Mouse (Mus musculus): ENCODE results near the gene Scg5. TPM values are rescaled to one million over a fixed set of nuclear protein-coding genes. Genes with fewer than 3 reads are reported as not detected.

The Scg5 gene
- total RNA-seq, 2 experiments from 2014 or later, result 205 to 208 TPM

DNA sequence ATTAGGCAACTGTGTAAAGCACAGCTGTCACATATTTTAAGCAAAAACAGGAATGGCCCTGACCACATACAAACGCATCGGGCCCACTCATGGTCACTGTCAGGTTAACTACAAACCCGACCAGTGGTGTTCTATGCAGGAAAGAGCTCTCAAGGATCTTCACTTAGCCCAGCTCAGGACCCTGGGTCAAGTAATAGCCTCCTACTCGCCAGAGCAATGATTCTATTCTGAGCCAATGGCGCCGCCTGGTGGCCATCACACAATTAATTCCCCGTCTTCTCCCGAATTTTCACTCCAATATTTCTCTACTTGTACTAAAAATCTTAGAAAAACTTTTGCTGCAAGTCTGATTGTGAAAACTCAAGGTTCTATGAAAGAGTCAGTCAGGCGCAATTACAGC lies 21.3 kb downstream of the Scg5 start:
- intact Hi-C loops (cut with DNase I), result no loop called here
- DNase-seq, result peak; percentile 77

DNA sequence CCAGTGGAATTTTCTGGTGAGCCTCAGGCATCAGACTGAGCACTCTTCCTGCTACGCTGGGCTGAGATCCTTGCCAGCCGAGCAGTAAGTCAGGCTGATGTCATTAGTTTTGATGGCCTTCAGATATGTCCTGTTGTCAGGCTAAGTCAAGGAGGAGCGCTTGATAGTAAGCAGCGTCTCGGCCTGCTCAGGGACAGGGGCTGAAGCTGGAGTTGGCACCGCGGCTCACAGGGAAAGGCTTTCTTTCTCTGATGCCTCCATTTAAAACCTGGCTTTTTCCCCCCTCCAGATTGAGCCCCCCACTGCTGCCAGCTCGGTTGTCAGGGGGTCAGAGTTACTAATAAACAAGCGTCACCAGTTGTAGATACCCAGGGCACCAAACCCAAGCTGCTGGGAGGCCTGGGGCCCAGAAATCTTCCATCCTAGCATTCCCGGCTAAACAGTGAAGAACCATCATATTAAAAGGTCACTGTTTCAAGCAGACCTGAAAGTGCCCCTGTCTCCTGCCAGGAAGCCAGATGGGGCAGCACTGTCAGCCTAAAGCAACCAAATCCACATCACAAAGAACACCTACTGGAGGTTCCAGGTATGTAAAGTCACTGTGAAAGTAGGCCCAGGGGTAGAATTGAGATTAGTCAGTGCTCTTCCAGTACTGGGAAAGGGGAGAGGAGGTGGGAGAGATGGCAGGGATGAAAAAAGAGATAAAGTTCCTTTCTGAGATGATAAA lies 21.9 kb downstream of the Scg5 start:
- no peak for DNase-seq
- intact Hi-C loops (cut with DNase I), result no loop called here

DNA sequence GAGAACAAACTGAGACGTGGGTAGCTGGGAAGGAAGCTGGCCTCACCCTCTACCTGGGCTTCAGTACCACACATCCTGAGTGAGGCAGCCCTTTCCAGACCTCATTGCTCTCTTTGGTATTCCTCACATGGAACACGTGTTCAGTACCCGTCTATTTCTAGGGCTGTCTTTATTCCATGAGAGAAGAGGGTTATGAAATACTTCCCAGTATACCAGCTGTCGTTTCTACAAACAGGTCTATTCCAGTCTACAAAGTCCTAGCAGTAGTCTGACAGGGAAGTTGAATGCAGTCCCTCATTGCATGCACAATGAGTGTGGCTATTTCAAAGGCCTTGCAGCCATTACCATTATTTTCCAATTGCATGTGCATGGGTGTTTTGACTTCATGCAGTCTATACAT lies 23.2 kb downstream of the Scg5 start:
- intact Hi-C loops (cut with DNase I), result no loop called here
- no peak for DNase-seq

DNA sequence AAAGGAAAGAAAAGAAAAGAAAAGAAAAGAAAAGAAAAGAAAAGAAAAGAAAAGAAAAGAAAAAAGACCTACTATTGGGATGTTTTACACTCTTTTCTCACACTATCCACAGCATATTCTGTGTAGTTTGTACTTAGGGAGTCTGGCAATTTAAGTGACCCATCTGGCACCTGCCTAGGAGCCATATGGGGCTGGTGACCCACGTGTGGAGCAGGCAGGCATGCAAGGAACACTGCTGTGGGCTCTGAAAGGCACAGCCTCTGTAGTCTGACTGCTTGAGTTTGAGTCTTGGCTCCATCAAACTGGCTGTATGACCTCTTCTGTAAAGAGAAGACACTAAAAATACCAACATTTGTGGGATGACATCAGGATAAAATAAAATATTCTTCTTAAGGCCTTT lies 25.2 kb downstream of the Scg5 start:
- intact Hi-C loops (cut with DNase I), result no loop called here
- DNase-seq, result no peak

DNA sequence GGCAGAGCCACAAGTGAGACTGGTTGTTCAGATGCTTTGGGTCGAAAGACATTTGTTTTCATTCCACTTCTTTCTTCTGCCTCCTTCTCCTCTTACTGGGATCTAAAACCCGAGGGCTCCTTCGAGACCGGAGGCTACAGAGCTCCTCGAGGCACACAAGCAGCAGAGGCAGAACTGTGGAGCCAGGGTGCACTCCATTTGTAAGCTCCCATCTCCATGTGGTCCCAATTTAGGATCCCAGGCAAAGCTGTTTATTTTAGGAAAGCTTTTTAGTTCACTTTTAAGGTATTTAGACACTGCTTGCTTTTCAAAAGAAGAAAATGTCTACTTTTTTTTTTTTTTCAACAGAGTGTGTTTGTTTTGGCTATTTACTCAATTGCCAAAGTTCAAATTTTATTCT lies 28.1 kb downstream of the Scg5 start:
- intact Hi-C loops (cut with DNase I), result no loop called here
- DNase-seq, result no peak

DNA sequence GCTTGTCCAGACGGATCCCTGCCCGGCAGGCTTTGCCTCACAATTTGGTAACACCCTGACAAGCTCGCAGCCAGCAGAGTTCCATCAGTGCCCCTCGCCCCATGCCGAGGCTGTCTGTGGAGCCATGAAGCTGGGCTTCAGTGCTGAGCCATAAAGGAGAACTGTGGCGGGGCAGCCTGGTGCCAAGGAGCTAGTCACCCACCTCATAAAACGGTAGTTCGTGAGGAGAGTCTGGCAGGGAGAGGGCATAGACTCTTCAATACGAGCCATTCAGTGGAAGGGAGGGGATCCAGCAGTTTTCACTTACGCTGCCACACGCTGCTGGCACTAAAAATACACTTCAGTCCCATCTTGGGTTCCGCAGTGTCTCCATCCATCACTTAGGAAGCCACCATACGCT lies 30.3 kb downstream of the Scg5 start:
- no peak for DNase-seq
- intact Hi-C loops (cut with DNase I), result no loop called here

DNA sequence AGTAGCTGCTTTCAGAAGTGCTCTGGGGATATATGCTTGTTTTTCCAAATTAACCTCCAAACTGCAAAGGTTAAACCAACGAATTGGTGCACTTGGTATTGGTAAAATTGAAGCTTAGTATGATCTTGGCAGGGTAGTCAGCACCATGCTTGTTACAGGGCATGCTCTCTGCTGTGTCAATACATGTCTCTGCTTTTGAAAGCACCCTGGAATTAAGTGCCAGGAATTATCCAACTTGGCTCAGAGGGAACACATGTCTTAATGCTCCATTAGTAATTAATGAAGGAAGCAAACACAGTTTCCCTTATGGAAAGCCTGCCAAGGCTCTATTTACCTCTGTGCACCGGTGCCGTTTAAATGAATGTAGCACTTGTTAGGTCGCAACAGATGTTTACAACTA lies 33.7 kb downstream of the Scg5 start:
- DNase-seq, result no peak
- intact Hi-C loops (cut with DNase I), result no loop called here

DNA sequence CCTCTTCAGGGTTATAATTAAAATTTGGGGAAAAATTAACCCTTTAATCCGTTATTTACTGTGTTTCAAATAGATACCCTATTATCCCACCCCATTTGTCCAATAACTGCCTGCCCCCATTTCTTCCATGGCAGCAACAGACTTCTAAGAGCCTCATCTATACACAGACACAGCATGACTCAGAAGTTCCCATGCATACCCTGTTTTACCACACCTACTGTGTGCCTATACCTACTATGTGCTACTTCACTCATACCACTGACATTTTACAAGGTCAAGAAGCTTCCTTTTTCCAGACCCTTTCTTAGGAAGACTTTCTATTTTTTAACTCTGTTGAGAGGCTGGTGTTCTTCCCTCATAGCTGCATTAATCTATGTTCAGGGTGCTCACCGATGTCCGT lies 35.4 kb downstream of the Scg5 start:
- no peak for DNase-seq
- intact Hi-C loops (cut with DNase I), result no loop called here

DNA sequence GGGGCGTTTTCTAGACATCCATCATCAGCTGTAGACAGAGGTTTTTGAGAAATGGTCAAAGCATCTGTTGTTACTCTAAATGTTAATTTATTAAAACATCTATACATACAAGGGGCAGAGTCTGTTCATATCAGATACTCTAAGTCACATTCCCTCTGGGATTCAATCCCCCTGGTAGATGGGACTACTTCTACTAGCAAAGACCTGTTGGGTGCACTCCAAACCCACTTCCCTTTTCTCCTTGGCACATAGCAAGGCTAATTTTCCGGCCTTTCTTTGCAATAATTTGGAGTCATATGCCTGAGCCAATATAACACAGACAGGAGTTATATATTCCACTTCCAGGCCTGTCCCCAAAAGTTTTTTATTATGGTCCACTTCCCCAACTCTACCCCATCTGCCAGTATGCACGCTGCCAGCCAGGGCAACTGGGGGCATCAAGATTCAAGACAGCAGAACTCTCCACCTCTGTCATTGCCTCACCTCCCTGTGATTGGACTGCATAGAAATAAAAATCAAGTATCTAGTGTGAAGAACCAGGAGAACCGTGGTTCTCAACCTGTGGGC lies 40.0 kb downstream of the Scg5 start:
- intact Hi-C loops (cut with DNase I), result no loop called here
- no peak for DNase-seq

DNA sequence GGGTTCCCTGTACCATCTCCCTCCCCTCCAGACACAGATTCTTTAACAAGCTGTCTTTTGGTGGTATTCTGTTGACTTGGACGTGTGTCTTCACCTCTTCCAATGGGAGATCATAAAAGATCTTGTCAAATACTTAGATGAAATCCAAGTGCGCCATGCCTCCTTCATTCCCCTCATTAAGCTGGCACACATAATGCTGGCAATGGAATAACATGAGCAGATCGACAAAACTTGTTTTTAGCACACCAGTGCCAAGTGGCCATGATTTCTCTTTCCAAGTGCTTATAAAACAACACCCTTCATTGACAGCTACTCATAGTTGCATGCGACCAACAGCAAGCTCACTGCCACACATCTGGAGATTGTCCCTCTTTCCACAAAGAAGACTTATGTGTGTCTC lies 41.0 kb downstream of the Scg5 start:
- no peak for DNase-seq
- intact Hi-C loops (cut with DNase I), result no loop called here

DNA sequence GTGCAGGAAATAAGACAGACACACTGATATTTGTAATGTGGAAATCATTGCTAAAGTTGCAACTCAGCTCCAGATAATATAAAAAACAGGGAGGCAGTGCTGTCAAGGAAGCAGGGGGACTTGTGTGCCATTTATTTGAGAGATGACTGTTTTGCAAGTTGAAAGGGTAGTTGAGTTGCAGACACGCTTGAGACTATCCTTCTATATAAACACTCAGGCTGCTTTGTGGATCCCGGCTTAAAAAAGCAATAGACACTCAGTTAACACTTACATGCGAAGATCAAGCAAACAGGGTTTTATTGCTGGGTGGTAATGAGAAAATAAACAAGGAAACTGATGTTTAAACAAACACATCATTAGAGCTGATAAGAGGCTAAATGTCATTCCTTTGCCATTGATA lies 44.1 kb downstream of the Scg5 start:
- intact Hi-C loops (cut with DNase I), result no loop called here
- DNase-seq, result no peak

DNA sequence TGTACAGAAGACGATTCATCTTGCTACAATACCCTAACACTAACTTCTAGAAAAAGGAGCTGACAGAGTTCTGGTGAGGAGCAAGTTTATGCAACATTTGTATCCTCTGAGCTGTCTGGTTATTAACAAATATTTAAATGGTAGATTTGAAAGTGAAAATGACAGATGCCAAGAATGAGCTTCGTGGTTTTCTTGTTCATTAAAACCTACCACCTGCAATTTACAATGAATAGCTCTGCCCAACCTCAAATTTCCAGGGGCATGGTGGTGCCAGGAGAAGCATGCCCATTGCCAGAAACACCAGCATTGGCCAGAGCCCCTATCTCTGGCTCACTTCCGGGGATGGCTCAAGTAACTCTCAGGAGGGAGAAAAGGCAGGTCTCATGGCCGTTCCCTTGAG lies 47.4 kb downstream of the Scg5 start:
- intact Hi-C loops (cut with DNase I), result no loop called here

DNA sequence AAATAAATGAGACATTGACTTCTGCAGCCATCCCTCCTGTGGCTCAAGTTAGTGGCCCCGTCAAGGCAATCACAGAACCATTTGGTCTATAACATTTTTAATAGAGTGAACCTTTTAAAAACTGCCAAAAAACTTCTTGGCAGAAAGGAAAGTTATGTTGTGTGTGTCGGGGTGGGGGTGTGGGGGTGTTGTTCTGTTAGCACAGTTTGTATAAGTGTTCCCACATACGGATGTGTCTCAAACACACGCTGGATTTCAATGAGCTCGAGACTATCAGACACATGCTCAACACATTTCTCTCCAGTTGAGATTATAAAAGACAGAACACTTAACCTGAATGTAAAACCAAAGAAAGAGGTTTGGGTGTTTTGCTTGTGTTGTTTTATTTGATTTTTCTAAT lies 47.8 kb downstream of the Scg5 start:
- no peak for DNase-seq
- intact Hi-C loops (cut with DNase I), result no loop called here

More for the DNA sequence above, 47.4 kb downstream of the Scg5 start:
- no peak for DNase-seq

DNA sequence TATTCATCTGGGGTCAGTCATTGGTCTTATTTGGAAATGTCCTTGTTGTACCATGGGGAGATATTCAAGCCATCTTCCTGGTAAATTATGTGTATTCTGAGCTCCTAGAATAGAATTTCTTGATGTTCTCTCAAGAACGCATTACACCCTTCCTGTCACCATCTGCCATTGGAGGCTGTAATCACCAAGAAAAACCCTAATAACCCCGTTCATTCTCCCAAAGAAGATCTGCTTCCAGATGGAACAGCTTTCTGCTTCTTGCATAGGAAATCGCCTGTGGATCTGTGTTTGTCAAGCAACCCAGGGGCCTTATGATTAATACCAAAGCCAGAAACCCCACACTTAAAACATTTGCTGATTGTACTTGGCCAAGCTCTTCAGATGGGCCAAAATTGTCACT lies 49.6 kb downstream of the Scg5 start:
- no peak for DNase-seq
- intact Hi-C loops (cut with DNase I), result no loop called here

DNA sequence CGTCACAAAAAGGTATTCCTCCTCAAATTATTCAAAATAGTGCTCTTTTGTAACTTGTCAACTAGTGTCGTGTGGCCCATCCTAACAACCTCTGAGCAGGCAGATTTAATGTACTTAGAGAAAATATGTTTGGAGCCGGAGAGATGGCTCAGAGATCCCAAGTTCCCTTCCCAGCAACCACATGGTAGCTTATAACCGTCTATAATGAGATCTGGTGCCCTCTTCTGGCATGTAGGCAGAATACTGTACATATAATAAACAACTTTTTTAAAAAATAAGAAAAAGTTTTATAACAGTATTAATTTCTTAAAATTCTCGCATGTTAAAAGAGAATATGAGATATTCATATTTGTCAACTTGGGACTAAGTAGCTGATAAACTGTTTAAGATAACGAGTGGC lies 50.9 kb downstream of the Scg5 start:
- intact Hi-C loops (cut with DNase I), result no loop called here
- DNase-seq, result no peak

DNA sequence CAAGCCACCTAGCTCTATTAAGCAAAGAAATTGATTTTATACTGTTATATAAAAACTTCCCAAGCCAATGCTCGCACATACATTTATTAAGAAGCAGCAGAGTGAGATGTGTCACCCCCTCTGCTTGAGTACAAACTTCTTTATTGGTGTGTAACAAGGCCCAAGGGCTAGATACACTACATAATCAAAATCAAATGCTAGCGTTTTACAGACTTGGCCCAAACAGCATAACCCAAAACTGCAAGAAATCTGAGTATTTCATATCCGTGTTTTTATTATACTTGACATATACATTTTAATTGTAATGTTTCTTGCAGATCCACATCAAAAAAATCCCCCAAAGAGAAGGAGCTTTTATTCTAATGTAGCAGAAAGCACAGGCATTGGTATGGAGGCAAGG lies 52.6 kb downstream of the Scg5 start:
- DNase-seq, result no peak
- intact Hi-C loops (cut with DNase I), result no loop called here

DNA sequence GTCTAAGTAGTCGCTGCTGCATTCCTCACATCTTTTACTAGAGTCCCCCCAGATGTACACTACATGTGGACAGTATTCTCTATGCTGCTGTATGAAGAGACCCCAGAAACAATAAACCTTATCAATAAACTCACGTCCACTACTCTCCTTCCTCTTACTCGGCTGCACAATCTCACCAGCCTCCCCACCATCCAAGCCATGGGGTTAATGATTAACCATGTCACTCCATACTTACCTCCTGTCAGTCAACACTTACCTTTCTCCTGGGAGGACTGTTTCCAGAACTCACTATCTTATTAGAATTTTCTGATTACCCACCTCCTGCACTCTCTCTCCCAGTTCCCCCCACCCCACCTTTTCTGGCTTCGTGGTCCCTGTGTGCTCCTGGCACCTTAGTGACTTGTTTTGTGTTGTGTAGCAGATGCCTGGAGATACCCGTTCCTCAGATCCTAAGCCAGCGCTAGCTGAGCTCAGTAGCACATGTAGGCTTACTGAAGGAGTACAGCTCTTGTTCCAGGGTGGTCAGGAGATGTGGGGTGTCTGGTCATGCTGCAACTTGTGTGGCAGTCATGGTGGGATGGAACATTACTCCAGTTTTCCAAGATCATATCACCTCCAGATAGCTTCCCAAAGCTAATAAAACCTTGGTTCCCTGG lies 54.6 kb downstream of the Scg5 start:
- intact Hi-C loops (cut with DNase I), result no loop called here
- no peak for DNase-seq

DNA sequence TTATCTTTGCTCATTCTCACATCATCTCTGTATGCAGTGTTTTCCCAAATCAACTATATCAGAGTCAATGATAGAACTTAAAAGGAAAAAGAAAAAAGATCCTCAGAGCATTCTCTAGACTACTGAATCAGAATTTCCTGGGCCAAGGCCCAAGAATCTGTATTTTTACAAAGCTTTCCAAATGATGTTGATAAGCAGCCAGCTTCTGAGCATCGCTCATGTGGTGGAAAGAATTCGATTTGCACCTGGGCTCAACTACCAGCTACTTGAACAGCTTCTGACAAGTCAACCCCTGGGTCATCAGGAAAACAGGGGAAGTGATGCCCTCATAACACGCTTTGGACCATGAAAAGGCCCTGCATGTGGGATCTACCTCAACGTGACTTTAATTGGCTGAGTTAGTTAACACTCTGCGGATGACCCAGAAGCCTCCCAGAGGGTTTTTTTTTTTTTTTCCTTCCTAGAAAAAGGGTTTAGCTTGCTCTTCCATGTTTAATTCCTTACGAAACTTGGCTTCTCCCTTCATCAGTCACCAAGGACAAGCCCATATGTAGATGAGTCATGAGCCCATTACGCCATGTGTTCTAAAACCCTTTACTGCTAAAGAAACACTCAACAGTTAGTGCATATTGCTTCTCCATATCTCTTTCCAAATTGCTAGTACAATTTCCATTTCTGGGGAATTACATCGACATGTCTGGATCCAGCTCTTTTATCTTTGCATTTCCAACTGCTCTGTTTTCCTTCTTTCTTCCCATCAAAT lies 60.2 kb downstream of the Scg5 start:
- intact Hi-C loops (cut with DNase I), result no loop called here
- DNase-seq, result no peak

DNA sequence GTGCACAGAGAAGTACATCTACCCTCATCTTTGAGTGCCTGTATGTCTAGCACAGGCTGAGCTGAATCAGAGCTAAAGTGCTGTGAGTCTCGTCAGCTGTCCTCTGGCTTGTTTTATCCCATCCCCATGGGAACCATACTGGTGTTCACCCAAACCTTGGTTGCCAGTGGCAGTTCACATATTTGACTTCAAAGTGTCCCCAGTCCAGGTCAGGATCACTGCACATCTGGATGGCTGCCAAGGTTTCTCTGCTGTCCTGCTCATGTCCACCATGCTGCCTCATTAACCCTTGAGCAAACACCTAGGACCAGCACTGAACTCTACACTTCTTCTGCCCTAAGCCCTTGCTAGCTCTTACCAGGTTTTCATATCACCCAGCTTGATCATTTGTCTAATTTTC lies 63.0 kb downstream of the Scg5 start:
- peak; percentile 8 for DNase-seq
- intact Hi-C loops (cut with DNase I), result no loop called here

DNA sequence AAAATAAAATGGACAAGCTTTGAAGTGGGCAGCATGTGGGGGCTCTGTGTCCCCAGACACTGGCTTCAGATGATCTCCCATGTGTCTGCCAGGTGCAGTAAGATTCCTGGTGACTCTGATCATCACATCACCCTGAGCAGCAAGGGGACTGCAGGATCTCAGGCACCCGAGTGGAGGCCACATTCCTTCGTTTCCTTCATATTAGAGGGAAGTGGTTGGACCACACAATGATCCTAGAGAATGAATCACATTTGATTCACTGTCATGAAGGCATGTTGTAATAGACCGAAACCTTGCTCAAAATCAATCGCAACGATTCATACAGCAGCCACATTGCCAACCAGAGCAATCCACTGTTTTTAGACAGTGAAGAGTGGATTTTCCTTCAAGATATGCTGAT lies 64.0 kb downstream of the Scg5 start:
- intact Hi-C loops (cut with DNase I), result no loop called here
- no peak for DNase-seq

DNA sequence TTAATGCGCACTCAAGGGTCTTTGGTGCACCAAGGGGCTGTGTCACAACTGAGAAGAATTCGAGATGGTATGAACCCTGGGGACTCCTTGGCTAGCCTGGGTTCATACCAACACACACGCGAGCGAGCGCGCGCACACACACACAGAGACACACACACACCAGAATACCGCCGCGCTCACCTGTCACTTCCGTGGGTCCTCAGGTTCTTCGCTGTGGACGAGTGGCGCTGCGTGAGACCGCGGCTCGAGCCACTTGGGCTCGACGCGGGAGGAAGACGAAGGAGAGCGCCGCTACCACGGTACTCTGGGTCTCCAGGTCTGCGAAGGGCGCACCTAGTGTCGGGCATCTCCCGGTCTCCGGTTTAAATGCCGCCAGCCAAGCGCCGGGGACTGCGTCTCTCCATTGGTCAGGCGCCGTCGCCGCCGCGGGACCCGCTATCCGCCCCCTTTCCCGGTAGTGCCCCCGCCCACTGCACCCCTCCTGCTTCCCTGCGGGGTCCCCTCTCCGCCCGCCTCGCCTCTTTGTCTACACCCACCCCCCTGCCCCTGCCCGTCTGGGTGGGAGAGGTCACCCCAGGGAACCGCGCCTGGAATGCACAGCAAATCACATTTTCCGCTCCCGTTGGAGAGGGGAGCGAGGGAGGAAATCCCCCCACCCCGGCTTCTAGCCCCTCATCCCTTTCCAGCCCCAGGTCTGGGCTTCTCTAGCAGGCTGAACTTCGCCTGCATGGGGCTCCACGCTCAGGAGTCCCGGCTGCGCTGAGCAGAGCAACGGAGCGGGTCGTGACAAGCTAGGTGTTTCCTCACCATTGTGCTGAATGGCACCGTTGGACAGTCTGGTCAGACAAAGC lies 70.4 kb downstream of the Scg5 start, which contains the start of gene Grem1:
Gene Grem1 (minus strand): TSS at position 336 of the 851 bp plus-strand sequence.
- intact Hi-C loops (cut with DNase I), result loop anchor here (10.0 kb wide), 1 partner anchor 94 kb away; no protein-coding TSS in a partner anchor
- DNase-seq, result peak; percentile 42
